Mouse (Mus musculus): ENCODE measurements around the gene Eda2r. TPM values are rescaled to one million over a fixed set of nuclear protein-coding genes. Genes with fewer than 3 reads are reported as not detected.

Gene Eda2r
- polyA plus RNA-seq (2012; rRNA removed) (0.02 and 0.06 TPM in 2 replicates), polyA plus RNA-seq (2014; fragmentation: Nextera tagmentation; extraction: Ambion mirVana) (0.04 and 0.15 TPM in 2 replicates)

GRCm38 (mm10) chrX:97377065-97377421 lies at the start of gene Eda2r:
TSS of gene Eda2r (minus strand) at chrX:97377216.
- H3K9ac ChIP-seq (replicated peaks) = no peak within 1 kb of the TSS
- H3K27me3 ChIP-seq (ENCODE audit: control insufficient read depth, insufficient read depth, low read length) = no peaks in the 10 kb centered on the region
- H3K4me1 ChIP-seq (replicated peaks; ENCODE audit: control insufficient read depth in 2 of 2, insufficient read depth in 2 of 2, low read length in 1 of 2) = no peaks in the 10 kb centered on the region
- no peak within 1 kb of the TSS for H3K4me3 ChIP-seq (ENCODE audit: insufficient read depth in 1 of 2, low read depth in 2 of 2, low read length in 2 of 2)
- DNase-seq (ENCODE audit: low read depth in 3 of 3, low spot score in 3 of 3) (peak; percentile 2 to 11 (median 7)), ATAC-seq (ENCODE audit: insufficient read depth) (peak; percentile 80)
- no peaks in the 10 kb centered on the region for H3K9me3 ChIP-seq (ENCODE audit: control insufficient read depth, low read length)
- WGBS (ENCODE audit: insufficient replicate concordance) = 14% methylated on average over 8 of the region's 8 CpGs
- H3K4me2 ChIP-seq (ENCODE audit: low read depth) = peak within 1 kb of the TSS; percentile 6; the same call in 1 of the 2 replicates
- H3K36me3 ChIP-seq (replicated peaks; ENCODE audit: control insufficient read depth, insufficient read depth, low read depth) = no peaks in the 10 kb centered on the region
- TF ChIP-seq EP300 (IDR thresholded peaks at IDR 0.05; ENCODE audit: low read depth) (no peak), CTCF (IDR thresholded peaks at IDR 0.05; ENCODE audit: low read depth) (no peak)
- H3K27ac ChIP-seq = no peak within 1 kb of the TSS

GRCm38 (mm10) chrX:97397872-97398271 lies 20.9 kb upstream of the Eda2r start:
- H3K9ac ChIP-seq (replicated peaks) = no peak overlapping the region
- H3K4me1 ChIP-seq (replicated peaks; ENCODE audit: control insufficient read depth in 2 of 2, insufficient read depth in 2 of 2, low read length in 1 of 2) = no peaks in the 10 kb centered on the region
- WGBS (ENCODE audit: insufficient replicate concordance) = 62% methylated on average over 2 of the region's 2 CpGs
- no peaks in the 10 kb centered on the region for H3K9me3 ChIP-seq (ENCODE audit: control insufficient read depth, low read length)
- no peaks in the 10 kb centered on the region for H3K36me3 ChIP-seq (replicated peaks; ENCODE audit: control insufficient read depth, insufficient read depth, low read depth)
- no peak overlapping the region for H3K4me2 ChIP-seq (ENCODE audit: low read depth)
- no peak for TF ChIP-seq EP300 (IDR thresholded peaks at IDR 0.05; ENCODE audit: low read depth)
- no peak for TF ChIP-seq CTCF (IDR thresholded peaks at IDR 0.05; ENCODE audit: low read depth)
- H3K27ac ChIP-seq = no peak overlapping the region
- H3K4me3 ChIP-seq (ENCODE audit: insufficient read depth in 1 of 2, low read depth in 2 of 2, low read length in 2 of 2) = no peak overlapping the region
- ATAC-seq (ENCODE audit: insufficient read depth) (no peak), DNase-seq (ENCODE audit: low read depth in 3 of 3, low spot score in 3 of 3) (no peak)
- H3K27me3 ChIP-seq (ENCODE audit: control insufficient read depth, insufficient read depth, low read length) = no peaks in the 10 kb centered on the region

- WGBS (ENCODE audit: insufficient replicate concordance) = 16% methylated on average over 1 of the region's 1 CpGs
- H3K9ac ChIP-seq (replicated peaks) = no peak overlapping the region
- DNase-seq (ENCODE audit: low read depth in 3 of 3, low spot score in 3 of 3) (no peak), ATAC-seq (ENCODE audit: insufficient read depth) (no peak)
- H3K27me3 ChIP-seq (ENCODE audit: control insufficient read depth, insufficient read depth, low read length) = no peaks in the 10 kb centered on the region
- no peak overlapping the region for H3K4me2 ChIP-seq (ENCODE audit: low read depth)
- TF ChIP-seq EP300 (IDR thresholded peaks at IDR 0.05; ENCODE audit: low read depth) = no peak
- no peak for TF ChIP-seq CTCF (IDR thresholded peaks at IDR 0.05; ENCODE audit: low read depth)
- no peak overlapping the region for H3K27ac ChIP-seq
- no peak overlapping the region for H3K4me3 ChIP-seq (ENCODE audit: insufficient read depth in 1 of 2, low read depth in 2 of 2, low read length in 2 of 2)
- H3K9me3 ChIP-seq (ENCODE audit: control insufficient read depth, low read length) = no peaks in the 10 kb centered on the region
- no peaks in the 10 kb centered on the region for H3K36me3 ChIP-seq (replicated peaks; ENCODE audit: control insufficient read depth, insufficient read depth, low read depth)
- H3K4me1 ChIP-seq (replicated peaks; ENCODE audit: control insufficient read depth in 2 of 2, insufficient read depth in 2 of 2, low read length in 1 of 2) = no peaks in the 10 kb centered on the region
Observed at GRCm38 (mm10) chrX:97378076-97378475, 1.1 kb upstream of the Eda2r start.

- H3K4me2 ChIP-seq (ENCODE audit: low read depth) = peak overlapping the region; percentile 6; the same call in 1 of the 2 replicates
- H3K4me3 ChIP-seq (ENCODE audit: insufficient read depth in 1 of 2, low read depth in 2 of 2, low read length in 2 of 2) = no peak overlapping the region
- DNase-seq (ENCODE audit: low read depth in 3 of 3, low spot score in 3 of 3) (no peak), ATAC-seq (ENCODE audit: insufficient read depth) (peak; percentile 21; the same call in 1 of the 2 replicates)
- WGBS (ENCODE audit: insufficient replicate concordance) = 21% methylated on average over 15 of the region's 15 CpGs
- H3K36me3 ChIP-seq (replicated peaks; ENCODE audit: control insufficient read depth, insufficient read depth, low read depth) = no peaks in the 10 kb centered on the region
- H3K4me1 ChIP-seq (replicated peaks; ENCODE audit: control insufficient read depth in 2 of 2, insufficient read depth in 2 of 2, low read length in 1 of 2) = no peaks in the 10 kb centered on the region
- H3K27ac ChIP-seq = no peak overlapping the region
- H3K9ac ChIP-seq (replicated peaks) = no peak overlapping the region
- H3K27me3 ChIP-seq (ENCODE audit: control insufficient read depth, insufficient read depth, low read length) = no peaks in the 10 kb centered on the region
- TF ChIP-seq EP300 (IDR thresholded peaks at IDR 0.05; ENCODE audit: low read depth) (no peak), CTCF (IDR thresholded peaks at IDR 0.05; ENCODE audit: low read depth) (no peak)
- H3K9me3 ChIP-seq (ENCODE audit: control insufficient read depth, low read length) = no peaks in the 10 kb centered on the region
Observed at GRCm38 (mm10) chrX:97376321-97377064, 523 bp downstream of the Eda2r start.

GRCm38 (mm10) chrX:97372826-97373225 lies 4.2 kb downstream of the Eda2r start:
- H3K27ac ChIP-seq = no peak overlapping the region
- no peaks in the 10 kb centered on the region for H3K9me3 ChIP-seq (ENCODE audit: control insufficient read depth, low read length)
- no peak for TF ChIP-seq CTCF (IDR thresholded peaks at IDR 0.05; ENCODE audit: low read depth)
- TF ChIP-seq EP300 (IDR thresholded peaks at IDR 0.05; ENCODE audit: low read depth) = no peak
- WGBS (ENCODE audit: insufficient replicate concordance) = 42% methylated on average over 2 of the region's 2 CpGs
- ATAC-seq (ENCODE audit: insufficient read depth) (no peak), DNase-seq (ENCODE audit: low read depth in 3 of 3, low spot score in 3 of 3) (no peak)
- no peak overlapping the region for H3K4me2 ChIP-seq (ENCODE audit: low read depth)
- H3K9ac ChIP-seq (replicated peaks) = no peak overlapping the region
- H3K4me1 ChIP-seq (replicated peaks; ENCODE audit: control insufficient read depth in 2 of 2, insufficient read depth in 2 of 2, low read length in 1 of 2) = no peaks in the 10 kb centered on the region
- H3K36me3 ChIP-seq (replicated peaks; ENCODE audit: control insufficient read depth, insufficient read depth, low read depth) = no peaks in the 10 kb centered on the region
- H3K27me3 ChIP-seq (ENCODE audit: control insufficient read depth, insufficient read depth, low read length) = no peaks in the 10 kb centered on the region
- H3K4me3 ChIP-seq (ENCODE audit: insufficient read depth in 1 of 2, low read depth in 2 of 2, low read length in 2 of 2) = no peak overlapping the region

Measured in liver, embryonic 14.5 days (tissue).